Mouse (Mus musculus) heart, postnatal 36 days (tissue): Measurements from ENCODE around the gene Sv2a. TPM values are rescaled to one million over a fixed set of nuclear protein-coding genes. Genes with fewer than 3 reads are reported as not detected.
"Not testable (repeated sequence)": the region's sequence is repeated elsewhere in the genome, so short reads cannot be mapped to it uniquely, and the experiment has no call there.

Experiments used
- DNase-seq, 2 experiments: peaks; one replicate each; pipeline ENCODE4 v3.0.0; 2021 to 2022
- intact Hi-C: fragments of 180-260 bp; cut with DNase I; formaldehyde crosslinking; loops from one replicate; pipeline ENCODE4 v1.15.1; 2025
- total RNA-seq, 2 experiments: library from RNA; stranded (reverse); gene quantifications; 2 replicates each; pipeline ENCODE4 v1.2.3; 2021

The Sv2a gene
- total RNA-seq, 2 experiments from 2014 or later = 3.4 to 9.9 TPM

GRCm38 (mm10) chr3:96172197-96173178 lies 8.5 kb upstream of the Sv2a start, which contains the start of gene Sf3b4:
Gene Sf3b4, plus strand, starts transcription at chr3:96172332.
- DNase-seq = peak; percentile 83 to 89
- intact Hi-C loops = loop anchor here (2.0 kb wide), 1 partner anchor 46 kb away; the partner anchor contains the start of genes Bola1 and Hist2h2ab

- intact Hi-C loops = loop anchor here (2.0 kb wide), 1 partner anchor 46 kb away; the partner anchor contains the start of genes Bola1 and Hist2h2ab
- DNase-seq = no peak
Measured at GRCm38 (mm10) chr3:96173185-96173584, 7.8 kb upstream of the Sv2a start.

- intact Hi-C loops, DNase-seq: not testable (repeated sequence)
Measured at GRCm38 (mm10) chr3:96174042-96174441, 6.9 kb upstream of the Sv2a start.

DNA sequence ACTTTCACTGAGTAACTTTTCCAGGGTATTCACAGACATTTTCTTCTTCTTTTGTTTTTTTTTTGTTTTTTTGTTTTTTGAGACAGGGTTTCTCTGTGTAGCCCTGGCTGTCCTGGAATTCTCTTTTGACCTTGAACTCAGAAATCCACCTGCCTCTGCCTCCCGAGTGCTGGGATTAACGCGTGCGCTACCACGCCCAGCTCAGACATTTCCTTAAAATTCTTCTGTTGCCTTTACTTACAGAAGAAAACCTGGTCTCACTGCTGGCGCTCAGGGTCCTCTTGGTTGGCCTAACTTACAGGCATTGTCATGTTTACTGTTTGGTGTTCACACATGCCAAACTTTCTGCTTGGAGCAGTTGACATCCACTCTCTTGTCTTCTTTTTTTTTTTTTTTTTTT lies 5.7 kb upstream of the Sv2a start:
- intact Hi-C loops = no loop called here
- DNase-seq = no peak

DNA sequence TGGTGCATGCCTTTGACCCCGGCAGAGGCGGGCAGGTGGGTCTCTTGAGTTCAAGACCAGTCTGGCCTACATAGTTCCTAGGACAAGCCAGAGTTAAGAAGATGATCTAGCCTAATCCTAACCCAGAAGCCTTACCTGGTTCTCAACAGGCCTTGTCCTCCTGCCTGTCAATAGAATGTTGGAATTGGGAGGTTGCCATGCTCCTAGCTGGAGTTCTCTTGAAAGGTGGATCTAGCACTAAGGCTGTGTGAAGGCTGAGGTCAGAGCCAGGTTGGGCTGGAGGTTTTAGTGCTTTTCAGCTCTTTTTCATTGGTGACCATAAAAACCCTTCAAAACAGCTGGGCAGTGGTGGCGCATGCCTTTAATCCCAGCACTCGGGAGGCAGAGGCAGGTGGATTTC lies 2.5 kb upstream of the Sv2a start:
- no peak for DNase-seq
- intact Hi-C loops = no loop called here

DNA sequence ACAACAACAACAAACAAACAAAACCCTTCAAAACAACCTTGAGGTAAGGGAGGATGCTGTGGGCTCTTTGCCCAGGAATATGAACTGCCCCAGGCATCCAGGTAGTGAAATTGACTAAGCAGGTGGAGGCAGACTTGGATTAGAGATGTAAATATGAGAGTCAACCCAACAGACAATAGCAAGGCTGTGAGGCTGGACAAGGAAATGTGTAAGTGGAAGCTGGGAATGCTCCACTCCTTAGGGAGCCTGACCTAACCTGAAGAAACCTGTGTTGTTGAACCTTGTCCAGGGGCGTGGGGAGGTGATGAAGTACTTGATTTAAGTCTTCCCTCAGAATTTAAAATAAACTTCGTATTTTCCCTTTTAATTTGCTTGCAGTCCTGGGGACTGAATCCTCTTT lies 2.0 kb upstream of the Sv2a start:
- intact Hi-C loops = no loop called here
- no peak for DNase-seq

GRCm38 (mm10) chr3:96179531-96179930 lies 1.4 kb upstream of the Sv2a start:
- no peak for DNase-seq
- intact Hi-C loops = no loop called here

DNA sequence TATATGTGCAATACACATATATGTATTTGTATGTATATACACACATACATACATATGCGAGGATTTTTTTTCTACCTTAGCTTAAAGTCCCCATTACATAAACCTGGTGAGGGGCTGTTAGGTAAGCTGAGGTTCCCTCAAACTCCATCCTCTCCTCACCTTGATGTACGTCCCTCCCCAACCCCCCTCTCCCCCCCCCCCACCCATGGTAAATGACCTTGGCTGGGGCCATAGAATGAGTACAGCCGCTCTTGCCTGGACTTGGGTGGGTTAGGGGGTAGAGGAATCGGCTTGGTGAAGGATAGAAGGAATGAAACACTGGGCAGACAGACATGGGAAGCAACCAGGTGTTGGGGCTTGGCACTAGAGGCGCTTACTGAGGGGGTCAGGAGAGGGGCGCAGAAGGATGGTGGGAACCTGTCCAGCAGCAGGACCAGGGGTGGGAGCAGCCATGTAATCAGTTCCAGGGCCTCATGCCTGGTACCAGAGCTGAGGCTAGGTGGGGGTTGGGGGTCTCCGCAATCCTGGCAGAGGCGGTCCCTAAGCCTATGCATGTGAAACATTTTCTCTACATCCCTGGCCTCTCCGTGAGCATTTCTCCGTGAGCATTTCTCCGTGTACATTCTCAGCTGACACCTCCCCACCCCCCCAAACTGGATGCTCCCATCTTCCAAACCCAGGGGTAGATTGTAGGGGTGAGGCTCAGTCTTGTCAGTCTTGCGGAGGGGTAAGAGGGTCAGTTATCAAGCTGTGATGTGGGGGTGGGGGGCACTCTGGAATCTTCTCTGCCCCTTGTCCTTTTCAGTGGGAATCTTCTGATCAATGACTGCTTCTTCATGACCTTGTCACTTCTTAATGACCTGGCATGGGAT lies 795 bp downstream of the Sv2a start:
- intact Hi-C loops = no loop called here
- DNase-seq = no peak

- intact Hi-C loops = no loop called here
- no peak for DNase-seq
Measured at GRCm38 (mm10) chr3:96182382-96182776, 1.4 kb downstream of the Sv2a start.

- intact Hi-C loops = no loop called here
- DNase-seq = no peak
Measured at GRCm38 (mm10) chr3:96192977-96193376, 12.0 kb downstream of the Sv2a start.

- DNase-seq = no peak
- intact Hi-C loops = no loop called here
Measured at GRCm38 (mm10) chr3:96194966-96195365, 14.0 kb downstream of the Sv2a start.

DNA sequence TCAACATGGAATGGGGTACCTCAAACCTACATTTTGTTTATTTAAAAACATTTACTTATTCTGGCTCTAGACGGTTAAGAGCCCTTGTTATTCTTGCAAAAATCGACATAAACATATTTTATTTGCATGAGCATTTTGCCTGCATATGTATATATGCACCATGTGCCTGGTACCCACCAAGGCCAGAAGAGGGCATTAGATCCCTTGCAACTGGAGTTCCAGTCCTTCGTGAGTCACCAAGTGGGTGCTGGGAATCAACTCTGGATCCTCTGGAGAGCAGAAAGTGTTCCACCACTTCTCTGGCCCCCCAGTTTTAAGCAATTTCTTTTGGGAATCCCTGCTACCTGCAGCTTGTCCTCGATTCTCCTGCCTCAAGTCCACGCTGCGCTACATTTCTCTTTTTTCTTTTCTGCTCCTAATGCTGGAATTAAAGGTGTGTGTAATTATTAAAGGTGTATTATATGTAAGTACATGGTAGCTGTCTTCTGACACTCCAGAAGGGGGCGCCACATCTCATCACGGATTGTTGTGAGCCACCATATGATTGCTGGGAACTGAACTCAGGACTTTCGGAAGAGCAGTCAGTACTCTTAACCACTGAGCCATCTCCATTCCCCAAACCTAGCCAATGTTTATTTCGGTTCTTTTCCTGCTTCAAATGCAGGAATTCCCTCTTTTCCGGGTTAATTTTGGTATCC lies 14.8 kb downstream of the Sv2a start:
- DNase-seq = no peak
- intact Hi-C loops = no loop called here

- DNase-seq = no peak
- intact Hi-C loops = no loop called here
Measured at GRCm38 (mm10) chr3:96196437-96197128, 15.6 kb downstream of the Sv2a start.

- DNase-seq = peak; percentile 85
- intact Hi-C loops = no loop called here
Measured at GRCm38 (mm10) chr3:96197129-96197749, 16.3 kb downstream of the Sv2a start.

DNA sequence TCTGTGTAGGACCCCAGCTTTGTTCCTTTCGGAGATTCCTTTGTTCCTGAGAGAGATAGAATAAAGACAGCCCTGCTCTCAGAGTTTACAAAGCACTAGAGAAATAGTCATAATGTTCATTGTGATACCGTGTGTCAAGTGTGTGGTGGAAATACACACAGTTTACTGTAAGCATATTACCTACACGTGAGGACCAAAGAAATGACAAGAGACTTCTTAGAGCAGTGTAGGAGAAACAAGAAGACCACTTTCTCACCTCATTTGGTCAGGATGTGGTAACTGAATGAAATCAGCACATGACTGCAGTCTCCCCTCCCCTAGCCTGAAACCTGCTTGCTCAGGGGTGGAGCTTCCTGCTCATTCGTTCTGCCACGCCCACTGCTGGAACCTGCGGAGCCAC lies 17.2 kb downstream of the Sv2a start:
- intact Hi-C loops = no loop called here
- no peak for DNase-seq

GRCm38 (mm10) chr3:96198601-96199251 lies 17.8 kb downstream of the Sv2a start:
- intact Hi-C loops, DNase-seq: not testable (repeated sequence)

GRCm38 (mm10) chr3:96199731-96200130 lies 18.8 kb downstream of the Sv2a start:
- intact Hi-C loops = no loop called here
- no peak for DNase-seq

- intact Hi-C loops = no loop called here
- DNase-seq = no peak
Measured at GRCm38 (mm10) chr3:96207819-96208218, 26.9 kb downstream of the Sv2a start.

- intact Hi-C loops = no loop called here
- no peak for DNase-seq
Measured at GRCm38 (mm10) chr3:96209242-96209641, 28.3 kb downstream of the Sv2a start.
